Mouse (Mus musculus) liver, adult 2 months (tissue): ENCODE data around the gene Ccnd2. TPM values are rescaled to one million over a fixed set of nuclear protein-coding genes. Genes with fewer than 3 reads are reported as not detected.

Experiments
- DNase-seq: peaks from one replicate; pipeline ENCODE4 v3.0.0-alpha.2; 2011; ENCODE audit warnings: low read depth, low spot score; ENCODE audit errors: extremely low read depth
- H3K27ac ChIP-seq: fragments of 200-500 bp; replicated peaks from 2 replicates; pipeline ENCODE4 v1.5.1; 2012; ENCODE audit warnings: low read depth, mild to moderate bottlenecking, control low read depth, inconsistent platforms, low read length; ENCODE audit not compliant: insufficient read depth
- H3K27me3 ChIP-seq: fragments of 200-500 bp; 2 replicates; pipeline ENCODE4 v1.6.1; 2012; ENCODE audit warnings: mild to moderate bottlenecking, moderate library complexity, low read length, inconsistent platforms; ENCODE audit not compliant: control insufficient read depth, insufficient read depth
- H3K36me3 ChIP-seq: fragments of 200-500 bp; 2 replicates; pipeline ENCODE4 v1.6.1; 2012; ENCODE audit warnings: low read length, inconsistent platforms; ENCODE audit not compliant: control insufficient read depth, insufficient read depth
- H3K4me1 ChIP-seq: fragments of 200-500 bp; 2 replicates; pipeline ENCODE4 v1.6.1; 2011; ENCODE audit warnings: low read length; ENCODE audit not compliant: control insufficient read depth, insufficient read depth
- H3K4me3 ChIP-seq: fragments of 200-500 bp; 2 replicates; pipeline ENCODE4 v1.5.1; 2011; ENCODE audit warnings: low read depth, mild to moderate bottlenecking, control low read depth, low read length, moderate library complexity; ENCODE audit not compliant: insufficient read depth
- H3K79me2 ChIP-seq: fragments of 200-500 bp; 2 replicates; pipeline ENCODE4 v1.6.1; 2012; ENCODE audit warnings: inconsistent platforms, mild to moderate bottlenecking, low read length, moderate library complexity; ENCODE audit not compliant: control insufficient read depth, insufficient read depth
- H3K9ac ChIP-seq: fragments of 200-500 bp; 2 replicates; pipeline ENCODE4 v1.6.1; 2012; ENCODE audit warnings: low read depth, mild to moderate bottlenecking, control low read depth, inconsistent platforms, low read length
- CTCF ChIP-seq: fragments of 200-500 bp; IDR thresholded peaks from 2 replicates; pipeline ENCODE4 v1.5.1; 2011; ENCODE audit warnings: low read depth, low read length, control low read depth
- POLR2A ChIP-seq: fragments of 200-500 bp; IDR thresholded peaks from 2 replicates; pipeline ENCODE4 v1.6.1; 2011; ENCODE audit warnings: low read length, control low read depth; ENCODE audit not compliant: insufficient read depth; ENCODE audit errors: extremely low read depth
- WGBS: fragments of 180-500 bp; shearing (Covaris S2); methylation state at CpG from one replicate; pipeline ENCODE4 v1.1.7; 2018; 5-methylcytosine and 5-hydroxymethylcytosine counted together
- polyA plus RNA-seq: library from polyadenylated mRNA; depleted of rRNA; stranded (reverse); fragments of >200 nt; gene quantifications from 2 replicates; pipeline ENCODE4 v1.2.3, GENCODE M21; 2012
- total RNA-seq: library from RNA; depleted of rRNA; stranded (reverse); fragments of >200 nt; gene quantifications from 2 replicates; pipeline ENCODE4 v1.2.3, GENCODE M21; 2014

The Ccnd2 gene
- total and polyA plus RNA-seq, 2 experiments, result 5.0 to 5.3 TPM

- no peak overlapping the region for H3K9ac ChIP-seq
- H3K79me2 ChIP-seq, result no peaks in the 10 kb centered on the region
- 94% methylated on average over 11 of the region's 11 CpGs for WGBS
- no peak overlapping the region for H3K27ac ChIP-seq
- H3K36me3 ChIP-seq, result no peaks in the 10 kb centered on the region
- H3K4me1 ChIP-seq, result 0 out of 2 replicates have a peak, but pooled peaks cover 1% of the 10 kb centered on the region
- TF ChIP-seq POLR2A (no peak), CTCF (no peak)
- no peak overlapping the region for H3K4me3 ChIP-seq
- DNase-seq, result no peak
- no peaks in the 10 kb centered on the region for H3K27me3 ChIP-seq
Observed at GRCm38 (mm10) chr6:127138962-127139361, 13.0 kb downstream of the Ccnd2 start.

- Histone ChIP-seq H3K4me1 (no peaks in the 10 kb centered on the region), H3K79me2 (no peaks in the 10 kb centered on the region), H3K36me3 (no peaks in the 10 kb centered on the region), H3K27me3 (no peaks in the 10 kb centered on the region), H3K9ac (no peak overlapping the region), H3K27ac (no peak overlapping the region), H3K4me3 (no peak overlapping the region)
- 81% methylated on average over 16 of the region's 16 CpGs for WGBS
- TF ChIP-seq POLR2A, result no peak
- no peak for TF ChIP-seq CTCF
- DNase-seq, result no peak
Observed at GRCm38 (mm10) chr6:127133433-127134245, 18.4 kb downstream of the Ccnd2 start.

GRCm38 (mm10) chr6:127132719-127133118 is 19.3 kb downstream of the Ccnd2 start:
- Histone ChIP-seq H3K4me1 (no peaks in the 10 kb centered on the region), H3K27me3 (no peaks in the 10 kb centered on the region), H3K9ac (no peak overlapping the region), H3K36me3 (no peaks in the 10 kb centered on the region), H3K27ac (no peak overlapping the region), H3K79me2 (no peaks in the 10 kb centered on the region), H3K4me3 (no peak overlapping the region)
- TF ChIP-seq POLR2A (no peak), CTCF (no peak)
- 63% methylated on average over 3 of the region's 3 CpGs for WGBS
- DNase-seq, result no peak

- no peak overlapping the region for H3K27ac ChIP-seq
- no peaks in the 10 kb centered on the region for H3K27me3 ChIP-seq
- H3K4me1 ChIP-seq, result no peaks in the 10 kb centered on the region
- DNase-seq, result no peak
- no peak overlapping the region for H3K4me3 ChIP-seq
- no peaks in the 10 kb centered on the region for H3K79me2 ChIP-seq
- TF ChIP-seq CTCF (no peak), POLR2A (no peak)
- 76% methylated on average over 3 of the region's 3 CpGs for whole genome bisulfite sequencing
- no peak overlapping the region for H3K9ac ChIP-seq
- H3K36me3 ChIP-seq, result no peaks in the 10 kb centered on the region
Observed at GRCm38 (mm10) chr6:127131946-127132345, 20.0 kb downstream of the Ccnd2 start.

GRCm38 (mm10) chr6:127130377-127130776 is 21.6 kb downstream of the Ccnd2 start:
- WGBS, result 86% methylated on average over 13 of the region's 13 CpGs
- Histone ChIP-seq H3K36me3 (no peaks in the 10 kb centered on the region), H3K4me3 (no peak overlapping the region), H3K4me1 (no peaks in the 10 kb centered on the region), H3K9ac (no peak overlapping the region), H3K79me2 (no peaks in the 10 kb centered on the region), H3K27ac (no peak overlapping the region), H3K27me3 (no peaks in the 10 kb centered on the region)
- no peak for DNase-seq
- TF ChIP-seq CTCF (no peak), POLR2A (no peak)

- Histone ChIP-seq H3K36me3 (no peaks in the 10 kb centered on the region), H3K4me1 (no peaks in the 10 kb centered on the region), H3K9ac (no peak overlapping the region), H3K79me2 (no peaks in the 10 kb centered on the region), H3K4me3 (no peak overlapping the region), H3K27me3 (no peaks in the 10 kb centered on the region), H3K27ac (no peak overlapping the region)
- DNase-seq, result no peak
- WGBS, result 88% methylated on average over 14 of the region's 14 CpGs
- TF ChIP-seq POLR2A, result no peak
- no peak for TF ChIP-seq CTCF
Observed at GRCm38 (mm10) chr6:127129659-127130058, 22.3 kb downstream of the Ccnd2 start.
